Mouse (Mus musculus): Measurements from ENCODE around the gene Mterf2.

GRCm38 (mm10) chr10:85125184-85125583 is 2.6 kb downstream of the Mterf2 start:
- TF ChIP-seq CTCF (IDR thresholded peaks at IDR 0.05; ENCODE audit: low read depth, low read length) (no peak), POLR2A (IDR thresholded peaks at IDR 0.05; ENCODE audit: borderline replicate concordance, low read depth, low read length) (no peak)

All from bone marrow macrophage, adult 2 months (primary cell).